Mouse (Mus musculus) embryonic facial prominence, embryonic 15.5 days (tissue): ENCODE data around the gene Palld. TPM values are rescaled to one million over a fixed set of nuclear protein-coding genes. Genes with fewer than 3 reads are reported as not detected.

Experiments used
- ATAC-seq: fragments of 200-750 bp; cut with Nextera tagmentation; 2 replicates; pipeline ENCODE4 v1.8.0; 2017; ENCODE audit warnings: low read depth, moderate TSS enrichment; ENCODE audit not compliant: insufficient number of reproducible peaks, low FRiP score, low TSS enrichment
- H3K27ac ChIP-seq: fragments of 300-500 bp; sonication (generic); replicated peaks from 2 replicates; pipeline ENCODE4 v1.5.1; 2015; ENCODE audit warnings: mild to moderate bottlenecking, inconsistent platforms
- H3K27me3 ChIP-seq: fragments of 300-500 bp; sonication (generic); 2 replicates; pipeline ENCODE4 v1.6.1; 2015; ENCODE audit warnings: inconsistent platforms
- H3K36me3 ChIP-seq: fragments of 300-500 bp; sonication (generic); 2 replicates; pipeline ENCODE4 v1.6.1; 2015; ENCODE audit warnings: mild to moderate bottlenecking, inconsistent platforms
- H3K4me1 ChIP-seq: fragments of 300-500 bp; sonication (generic); 2 replicates; pipeline ENCODE4 v1.6.1; 2015; ENCODE audit warnings: inconsistent platforms
- H3K4me2 ChIP-seq: fragments of 300-500 bp; sonication (generic); replicated peaks from 2 replicates; pipeline ENCODE4 v1.6.1; 2015; ENCODE audit warnings: mild to moderate bottlenecking, inconsistent platforms
- H3K4me3 ChIP-seq: fragments of 300-500 bp; sonication (generic); replicated peaks from 2 replicates; pipeline ENCODE4 v1.5.1; 2015; ENCODE audit warnings: mild to moderate bottlenecking, inconsistent platforms
- H3K9ac ChIP-seq: fragments of 300-500 bp; sonication (generic); 2 replicates; pipeline ENCODE4 v1.6.1; 2015; ENCODE audit warnings: inconsistent platforms
- H3K9me3 ChIP-seq: fragments of 300-500 bp; sonication (generic); replicated peaks from 2 replicates; pipeline ENCODE4 v1.6.1; 2016; ENCODE audit warnings: inconsistent platforms
- whole genome bisulfite sequencing: fragments of 180-500 bp; shearing (Covaris S2); methylation state at CpG from one replicate; pipeline ENCODE4 v1.1.7; 2015; 5-methylcytosine and 5-hydroxymethylcytosine counted together
- polyA plus RNA-seq: library from polyadenylated mRNA; unstranded; fragments of >200 nt; fragmentation: Nextera tagmentation; extraction: Ambion mirVana; gene quantifications from 2 replicates; pipeline ENCODE4 v1.2.1, GENCODE M21; 2015

Gene Palld
- polyA plus RNA-seq, 1 experiment from 2014 or later, result 141 TPM

- Histone ChIP-seq H3K27me3 (no peaks in the 10 kb centered on the region), H3K9ac (no peak overlapping the region), H3K4me2 (no peak overlapping the region), H3K27ac (peak overlapping the region; percentile 81; the same call in 1 of the 2 replicates), H3K4me3 (no peak overlapping the region), H3K4me1 (peaks cover 22% of the 10 kb centered on the region), H3K9me3 (no peaks in the 10 kb centered on the region), H3K36me3 (no peaks in the 10 kb centered on the region)
- no peak for ATAC-seq
These were observed 333.3 kb downstream of the Palld start for GRCm38 (mm10) chr8:61569211-61569610.

DNA sequence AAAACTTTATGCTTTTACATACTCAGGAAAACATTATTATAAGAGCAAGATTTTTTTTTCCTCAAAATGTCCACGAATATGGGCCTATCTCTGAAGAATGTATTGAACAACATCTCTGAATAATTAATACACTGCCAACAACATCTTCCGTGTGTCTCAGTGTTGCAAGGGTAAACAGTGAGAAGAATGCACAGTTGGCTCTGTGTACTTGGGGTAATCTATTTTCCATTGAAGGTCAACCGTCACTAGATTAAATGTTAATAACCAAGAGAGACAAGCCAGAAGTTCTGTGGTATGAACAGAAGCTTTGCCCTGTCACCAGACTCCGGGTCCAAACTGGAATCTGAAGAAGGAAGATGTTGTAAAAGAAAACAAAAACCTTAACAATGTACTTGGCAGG is 339.1 kb downstream of the Palld start:
- Histone ChIP-seq H3K4me2 (no peak overlapping the region), H3K27me3 (no peaks in the 10 kb centered on the region), H3K36me3 (no peaks in the 10 kb centered on the region), H3K27ac (no peak overlapping the region), H3K4me3 (no peak overlapping the region), H3K9ac (no peak overlapping the region), H3K9me3 (no peaks in the 10 kb centered on the region), H3K4me1 (peaks cover 16% of the 10 kb centered on the region)
- WGBS, result 76% methylated on average over 4 of the region's 4 CpGs
- no peak for ATAC-seq

- Histone ChIP-seq H3K27me3 (no peaks in the 10 kb centered on the region), H3K9me3 (no peaks in the 10 kb centered on the region), H3K9ac (no peak overlapping the region), H3K4me1 (peaks cover 17% of the 10 kb centered on the region), H3K27ac (no peak overlapping the region), H3K4me2 (no peak overlapping the region), H3K4me3 (no peak overlapping the region), H3K36me3 (no peaks in the 10 kb centered on the region)
- WGBS, result 90% methylated on average over 4 of the region's 4 CpGs
- no peak for ATAC-seq
These were observed 339.9 kb downstream of the Palld start for GRCm38 (mm10) chr8:61562626-61563025.

- Histone ChIP-seq H3K4me3 (no peak overlapping the region), H3K27me3 (no peaks in the 10 kb centered on the region), H3K9ac (no peak overlapping the region), H3K4me2 (no peak overlapping the region), H3K9me3 (no peaks in the 10 kb centered on the region), H3K27ac (no peak overlapping the region), H3K36me3 (no peaks in the 10 kb centered on the region), H3K4me1 (peaks cover 21% of the 10 kb centered on the region)
- 88% methylated on average over 5 of the region's 5 CpGs for WGBS
- ATAC-seq, result no peak
These were observed 341.3 kb downstream of the Palld start for GRCm38 (mm10) chr8:61561220-61561619.

- no peak for ATAC-seq
- Histone ChIP-seq H3K4me1 (peaks cover 34% of the 10 kb centered on the region), H3K27ac (0 out of 2 replicates have a peak overlapping the region, but pooled peaks have one; percentile 9), H3K9me3 (no peaks in the 10 kb centered on the region), H3K27me3 (no peaks in the 10 kb centered on the region), H3K4me2 (no peak overlapping the region), H3K36me3 (no peaks in the 10 kb centered on the region), H3K4me3 (no peak overlapping the region), H3K9ac (no peak overlapping the region)
- 84% methylated on average over 4 of the region's 4 CpGs for WGBS
These were observed 342.5 kb downstream of the Palld start for GRCm38 (mm10) chr8:61559979-61560378.

DNA sequence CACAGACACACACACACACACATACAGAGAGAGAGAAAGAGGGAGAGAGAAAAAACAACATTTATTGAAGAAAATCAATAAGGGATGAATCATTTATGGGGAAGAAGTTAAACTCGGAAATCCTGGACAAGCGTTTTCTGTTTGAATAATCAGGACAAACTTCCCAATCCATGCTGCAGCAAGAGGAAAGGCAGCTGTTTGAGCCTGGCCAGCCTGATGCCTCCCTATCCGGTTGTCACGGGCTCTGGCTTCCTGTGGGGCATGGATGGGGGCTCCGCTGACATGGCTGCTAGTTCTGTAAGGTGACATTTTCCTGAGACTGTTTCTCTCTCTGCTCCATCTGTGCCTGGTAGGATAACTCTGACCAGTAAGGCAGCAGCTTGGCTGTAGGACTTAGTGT is 343.0 kb downstream of the Palld start:
- Histone ChIP-seq H3K27ac (0 out of 2 replicates have a peak overlapping the region, but pooled peaks have one; percentile 9), H3K9me3 (no peaks in the 10 kb centered on the region), H3K9ac (no peak overlapping the region), H3K36me3 (no peaks in the 10 kb centered on the region), H3K4me3 (no peak overlapping the region), H3K4me2 (no peak overlapping the region), H3K4me1 (peaks cover 37% of the 10 kb centered on the region), H3K27me3 (no peaks in the 10 kb centered on the region)
- WGBS, result 68% methylated on average over 5 of the region's 5 CpGs
- ATAC-seq, result no peak

DNA sequence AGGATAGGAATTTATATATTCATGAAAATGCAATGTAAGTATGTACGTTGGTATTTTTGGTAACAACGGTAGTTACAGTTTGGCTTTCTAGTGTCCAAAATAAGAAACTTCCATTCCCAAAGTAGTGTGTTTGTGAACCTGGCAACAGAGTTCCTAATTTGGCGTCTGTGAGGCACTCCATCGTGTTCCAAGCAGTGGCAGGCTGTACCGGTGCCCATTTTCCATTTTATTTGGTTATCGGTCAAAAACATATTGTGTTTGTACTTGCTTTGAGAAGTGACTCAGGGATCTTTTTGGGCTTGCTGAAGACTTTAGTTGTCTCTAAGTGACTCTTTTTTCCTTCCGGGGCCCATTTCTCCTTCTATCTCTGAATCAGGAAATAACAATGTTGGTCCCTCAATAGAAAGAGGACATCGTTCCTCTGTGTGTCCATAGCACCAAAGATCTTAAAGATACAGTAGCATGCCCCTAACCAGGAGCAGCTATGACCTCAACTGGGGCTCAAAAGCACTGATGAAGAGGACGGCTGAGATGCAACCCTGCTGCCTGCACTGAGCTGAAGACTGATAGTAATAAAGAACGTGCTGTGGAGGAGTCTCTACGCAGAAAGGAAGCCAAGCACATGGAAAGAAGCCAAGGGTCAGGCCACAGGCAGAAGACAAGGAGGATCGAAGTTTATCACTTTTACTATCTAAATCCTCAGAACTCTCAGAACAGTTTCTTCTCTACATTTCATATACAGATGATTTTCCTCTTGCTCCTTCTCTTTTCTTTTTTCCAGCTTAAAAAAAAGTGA is 344.2 kb downstream of the Palld start:
- no peaks in the 10 kb centered on the region for H3K27me3 ChIP-seq
- H3K9ac ChIP-seq, result no peak overlapping the region
- 77% methylated on average over 12 of the region's 12 CpGs for WGBS
- no peaks in the 10 kb centered on the region for H3K36me3 ChIP-seq
- H3K4me1 ChIP-seq, result peaks cover 41% of the 10 kb centered on the region
- no peak overlapping the region for H3K27ac ChIP-seq
- ATAC-seq, result no peak
- H3K4me2 ChIP-seq, result no peak overlapping the region
- no peak overlapping the region for H3K4me3 ChIP-seq
- no peaks in the 10 kb centered on the region for H3K9me3 ChIP-seq

DNA sequence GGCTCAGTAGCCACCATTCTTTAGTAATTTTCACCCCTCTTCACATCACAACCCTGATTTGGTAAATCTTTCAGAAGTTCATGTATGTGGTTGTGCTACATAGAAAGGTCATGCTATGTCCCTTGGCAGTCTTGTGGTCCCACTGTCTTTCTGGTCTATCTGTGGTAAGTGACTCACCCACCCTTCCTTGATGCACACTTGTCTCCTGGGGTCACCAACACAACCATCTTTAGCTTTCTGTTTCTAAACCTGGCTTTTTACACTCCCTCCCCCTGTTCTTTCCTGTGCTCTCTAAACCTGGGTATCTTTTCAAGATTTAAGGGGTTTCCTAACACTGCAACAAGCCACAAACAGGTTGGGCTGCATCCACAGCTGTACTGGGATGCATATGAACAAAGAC is 345.5 kb downstream of the Palld start:
- no peak overlapping the region for H3K9ac ChIP-seq
- no peaks in the 10 kb centered on the region for H3K9me3 ChIP-seq
- ATAC-seq, result no peak
- no peak overlapping the region for H3K4me3 ChIP-seq
- no peaks in the 10 kb centered on the region for H3K36me3 ChIP-seq
- H3K27ac ChIP-seq, result 0 out of 2 replicates have a peak overlapping the region, but pooled peaks have one; percentile 2
- no peaks in the 10 kb centered on the region for H3K27me3 ChIP-seq
- no peak overlapping the region for H3K4me2 ChIP-seq
- peaks cover 53% of the 10 kb centered on the region for H3K4me1 ChIP-seq

DNA sequence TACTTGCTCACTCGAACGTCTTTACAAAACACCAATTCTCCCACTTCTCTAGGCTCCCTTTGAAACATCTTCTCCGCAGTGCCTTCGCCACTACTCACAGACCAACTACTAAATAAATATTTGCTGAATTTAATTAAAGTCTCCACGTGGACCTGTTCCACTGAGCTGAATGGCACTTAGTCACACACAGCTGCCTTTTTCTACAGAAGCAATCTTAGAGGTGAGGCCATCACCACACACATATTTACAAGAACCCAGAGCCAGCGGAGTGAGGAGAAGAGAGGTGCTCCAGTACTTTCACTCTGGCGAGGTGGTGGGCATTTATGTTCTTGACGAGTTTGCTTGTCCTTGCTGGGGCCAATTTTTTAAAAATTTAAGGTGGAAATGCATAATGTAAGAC is 346.3 kb downstream of the Palld start:
- no peaks in the 10 kb centered on the region for H3K9me3 ChIP-seq
- 0 out of 2 replicates have a peak overlapping the region, but pooled peaks have one; percentile 22 for H3K27ac ChIP-seq

DNA sequence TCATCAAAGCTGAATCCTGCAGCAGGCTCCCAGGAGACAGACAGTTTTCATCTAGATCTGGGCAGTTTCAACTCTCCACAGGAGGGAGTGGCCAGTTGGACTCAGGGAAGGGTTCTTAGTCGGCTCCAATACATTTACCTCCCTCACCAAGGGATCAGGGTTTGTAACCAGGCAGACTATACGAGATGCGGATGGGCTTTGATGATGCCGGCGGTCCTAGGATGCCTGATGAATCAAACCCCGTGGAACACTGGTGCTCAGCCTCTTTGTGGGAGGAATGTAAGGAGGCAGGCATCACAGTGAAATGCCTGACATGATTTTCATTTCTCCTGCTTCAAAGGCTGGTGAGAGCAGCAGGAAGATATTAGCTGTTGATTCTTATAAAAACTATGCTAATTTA is 347.1 kb downstream of the Palld start:
- H3K4me1 ChIP-seq, result peaks cover 53% of the 10 kb centered on the region
- H3K27ac ChIP-seq, result peak overlapping the region; percentile 22; the same call in 1 of the 2 replicates
- H3K9ac ChIP-seq, result no peak overlapping the region
- no peak for ATAC-seq
- no peak overlapping the region for H3K4me3 ChIP-seq
- no peaks in the 10 kb centered on the region for H3K27me3 ChIP-seq
- no peak overlapping the region for H3K4me2 ChIP-seq
- no peaks in the 10 kb centered on the region; the same call in 1 of the 2 replicates for H3K36me3 ChIP-seq
- H3K9me3 ChIP-seq, result no peaks in the 10 kb centered on the region
- WGBS, result 42% methylated on average over 6 of the region's 6 CpGs

More for the DNA sequence above, 346.3 kb downstream of the Palld start:
- no peak for ATAC-seq
- 60% methylated on average over 8 of the region's 8 CpGs for WGBS
- no peaks in the 10 kb centered on the region for H3K27me3 ChIP-seq
- no peak overlapping the region for H3K4me2 ChIP-seq
- no peak overlapping the region for H3K9ac ChIP-seq
- H3K4me1 ChIP-seq, result peaks cover 59% of the 10 kb centered on the region
- no peak overlapping the region for H3K4me3 ChIP-seq
- H3K36me3 ChIP-seq, result no peaks in the 10 kb centered on the region

DNA sequence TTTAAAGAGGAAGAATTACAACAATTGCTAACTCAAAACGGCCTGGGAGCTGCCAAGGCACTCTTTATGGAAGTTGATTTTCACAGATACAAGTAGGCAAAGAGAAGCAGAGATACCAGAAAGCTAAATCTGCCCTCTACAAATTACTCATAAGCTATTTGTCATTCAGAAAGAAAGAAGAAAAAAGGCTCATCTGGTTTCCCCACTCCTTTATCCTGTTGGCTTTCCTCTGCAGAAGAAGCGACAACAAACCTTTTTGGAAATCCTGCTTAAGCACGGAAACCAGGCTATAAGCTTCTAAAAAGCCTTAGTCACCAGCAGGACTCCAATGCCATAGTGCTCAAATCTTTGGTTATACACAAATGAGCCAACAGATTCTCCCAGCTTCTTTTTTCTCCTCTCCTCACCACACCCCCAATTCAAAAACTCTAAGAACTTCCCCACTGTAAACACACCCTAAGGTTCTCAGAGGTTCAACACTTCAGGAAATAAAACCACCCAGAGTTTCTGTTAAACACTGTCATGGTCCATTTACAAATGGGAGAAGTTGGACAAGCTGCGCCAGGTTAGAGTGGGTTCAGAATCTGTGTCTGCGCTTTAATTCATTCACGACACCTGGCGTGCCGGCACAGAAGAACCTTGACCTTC is 349.6 kb downstream of the Palld start:
- H3K27me3 ChIP-seq, result no peaks in the 10 kb centered on the region
- ATAC-seq, result no peak
- 76% methylated on average over 8 of the region's 8 CpGs for WGBS
- H3K36me3 ChIP-seq, result peaks cover 24% of the 10 kb centered on the region
- H3K9ac ChIP-seq, result no peak overlapping the region
- peaks cover 43% of the 10 kb centered on the region for H3K4me1 ChIP-seq
- H3K4me3 ChIP-seq, result no peak overlapping the region
- H3K4me2 ChIP-seq, result no peak overlapping the region
- peak overlapping the region; percentile 75 for H3K27ac ChIP-seq
- 0 out of 2 replicates have a peak, but pooled peaks cover 8% of the 10 kb centered on the region for H3K9me3 ChIP-seq
